Mouse (Mus musculus): Measurements from ENCODE around the gene Fgf3. TPM values are rescaled to one million over a fixed set of nuclear protein-coding genes. Genes with fewer than 3 reads are reported as not detected.
A peak's percentile ranks its signal among the peaks of the same experiment; 100 is the strongest.

Gene Fgf3
- polyA plus RNA-seq, 2 experiments = 0.10 to 0.13 TPM

DNA sequence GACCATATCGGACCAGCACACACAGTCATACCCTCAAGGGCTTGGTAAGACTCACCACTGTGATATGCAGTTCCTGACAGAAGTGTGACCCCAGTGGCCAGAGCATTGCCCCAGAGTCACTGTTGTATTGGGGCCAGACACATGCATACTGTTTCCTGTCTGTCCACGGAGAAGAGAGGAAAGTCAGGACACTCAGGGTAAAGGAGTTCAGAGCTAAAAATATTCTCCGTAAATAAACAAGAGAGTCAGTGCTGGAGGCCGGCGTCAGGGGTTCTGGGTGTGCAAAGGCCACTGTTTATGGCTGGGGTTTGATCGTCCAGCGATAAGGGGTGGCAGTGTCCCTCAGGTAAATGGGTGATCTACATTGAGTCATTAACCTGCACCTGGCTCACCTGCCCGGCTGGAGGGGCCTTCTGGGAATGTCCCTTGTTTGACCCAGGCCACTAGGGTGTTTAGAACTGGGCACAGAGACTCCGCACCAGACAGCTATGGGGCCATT is 41.9 kb upstream of the Fgf3 start:
- Histone ChIP-seq H3K4me2 (ENCODE audit: low read depth) (no peak overlapping the region), H3K4me3 (ENCODE audit: insufficient read depth in 1 of 2, low read depth in 2 of 2, low read length in 2 of 2) (no peak overlapping the region), H3K27ac (no peak overlapping the region), H3K9me3 (ENCODE audit: control insufficient read depth, low read length) (no peaks in the 10 kb centered on the region), H3K9ac (replicated peaks) (no peak overlapping the region), H3K36me3 (replicated peaks; ENCODE audit: control insufficient read depth, insufficient read depth, low read depth) (no peaks in the 10 kb centered on the region), H3K4me1 (replicated peaks; ENCODE audit: control insufficient read depth in 2 of 2, insufficient read depth in 2 of 2, low read length in 1 of 2) (no peaks in the 10 kb centered on the region), H3K27me3 (ENCODE audit: control insufficient read depth, insufficient read depth, low read length) (no peaks in the 10 kb centered on the region)
- WGBS (ENCODE audit: insufficient replicate concordance) = 65% methylated on average over 9 of the region's 9 CpGs
- DNase-seq (ENCODE audit: low read depth in 3 of 3, low spot score in 3 of 3) = no peak
- no peak for ATAC-seq (ENCODE audit: insufficient read depth)
- no peak for TF ChIP-seq CTCF (IDR thresholded peaks at IDR 0.05; ENCODE audit: low read depth)
- no peak for TF ChIP-seq EP300 (IDR thresholded peaks at IDR 0.05; ENCODE audit: low read depth)

DNA sequence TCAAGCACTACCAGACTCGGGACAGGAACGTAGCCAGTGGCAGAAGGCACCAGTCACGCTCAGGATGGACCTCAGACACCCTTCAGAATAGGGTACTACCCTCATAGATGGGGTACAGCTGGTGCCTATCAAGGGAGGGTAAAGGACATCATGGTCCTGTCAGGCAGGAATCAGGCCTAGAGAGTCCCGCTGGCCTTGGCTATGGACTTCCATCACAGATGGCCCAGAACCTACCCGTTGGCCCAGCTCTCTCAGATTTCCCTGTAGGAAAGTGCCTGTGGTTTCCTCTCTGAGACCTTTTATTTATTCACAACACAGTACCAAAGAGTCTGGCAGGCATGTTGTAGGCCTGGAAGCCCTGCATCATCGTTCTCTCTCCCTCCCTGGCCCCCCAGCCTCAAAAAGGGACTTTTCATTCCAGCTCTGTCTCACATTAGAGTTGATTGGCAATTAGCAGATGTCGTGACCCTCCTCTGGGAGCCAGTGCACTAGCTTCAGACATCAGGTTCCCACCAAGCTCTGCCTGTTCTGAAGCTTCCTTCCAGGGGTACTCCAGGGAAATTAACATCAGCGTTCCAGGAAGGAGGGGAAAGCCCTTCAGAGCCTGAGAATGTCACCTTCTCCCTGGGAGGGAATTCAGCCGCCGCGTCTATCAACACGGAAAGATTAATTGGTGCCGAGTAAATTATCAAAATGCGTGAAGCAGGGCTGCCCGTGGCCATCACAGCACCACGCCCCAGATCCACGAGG is 40.7 kb upstream of the Fgf3 start:
- Histone ChIP-seq H3K4me1 (replicated peaks; ENCODE audit: control insufficient read depth in 2 of 2, insufficient read depth in 2 of 2, low read length in 1 of 2) (no peaks in the 10 kb centered on the region), H3K4me3 (ENCODE audit: insufficient read depth in 1 of 2, low read depth in 2 of 2, low read length in 2 of 2) (no peak overlapping the region), H3K27ac (no peak overlapping the region), H3K36me3 (replicated peaks; ENCODE audit: control insufficient read depth, insufficient read depth, low read depth) (no peaks in the 10 kb centered on the region), H3K4me2 (ENCODE audit: low read depth) (no peak overlapping the region), H3K9ac (replicated peaks) (no peak overlapping the region), H3K9me3 (ENCODE audit: control insufficient read depth, low read length) (no peaks in the 10 kb centered on the region), H3K27me3 (ENCODE audit: control insufficient read depth, insufficient read depth, low read length) (no peaks in the 10 kb centered on the region)
- WGBS (ENCODE audit: insufficient replicate concordance) = 65% methylated on average over 17 of the region's 17 CpGs
- DNase-seq (ENCODE audit: low read depth in 3 of 3, low spot score in 3 of 3) (no peak), ATAC-seq (ENCODE audit: insufficient read depth) (no peak)
- TF ChIP-seq CTCF (IDR thresholded peaks at IDR 0.05; ENCODE audit: low read depth) (no peak), EP300 (IDR thresholded peaks at IDR 0.05; ENCODE audit: low read depth) (no peak)

DNA sequence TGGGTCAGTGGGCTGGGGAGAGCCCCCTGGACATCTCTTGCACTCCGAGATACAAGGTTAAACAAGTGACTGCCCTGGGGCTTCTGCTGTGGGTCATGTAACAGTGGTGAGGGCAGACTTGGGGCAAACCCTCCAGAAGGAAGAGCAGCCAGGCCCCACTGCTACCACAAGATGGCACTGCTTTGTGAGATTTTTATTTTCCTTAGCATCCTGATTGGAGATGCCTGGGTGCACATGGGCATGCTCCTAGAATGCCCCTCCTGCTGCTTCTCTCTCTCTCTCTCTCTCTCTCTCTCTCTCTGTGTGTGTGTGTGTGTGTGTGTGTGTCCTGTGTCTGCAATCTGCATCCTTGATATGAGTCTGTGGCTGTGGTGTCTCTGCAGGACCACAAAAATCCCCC is 39.4 kb upstream of the Fgf3 start:
- DNase-seq (ENCODE audit: low read depth in 3 of 3, low spot score in 3 of 3) = no peak
- no peak for TF ChIP-seq EP300 (IDR thresholded peaks at IDR 0.05; ENCODE audit: low read depth)
- peak; percentile 76 for TF ChIP-seq CTCF (IDR thresholded peaks at IDR 0.05; ENCODE audit: low read depth)
- 15% methylated on average over 1 of the region's 1 CpGs for WGBS (ENCODE audit: insufficient replicate concordance)

GRCm38 (mm10) chr7:144807036-144807435 is 30.8 kb upstream of the Fgf3 start:
- peaks cover 12 to 26% of the 10 kb centered on the region in 2 experiments for H3K4me1 ChIP-seq (replicated peaks; ENCODE audit: control insufficient read depth in 2 of 2, insufficient read depth in 2 of 2, low read length in 1 of 2)
- H3K36me3 ChIP-seq (replicated peaks; ENCODE audit: control insufficient read depth, insufficient read depth, low read depth) = no peaks in the 10 kb centered on the region
- no peaks in the 10 kb centered on the region; the same call in 1 of the 2 replicates for H3K27me3 ChIP-seq (ENCODE audit: control insufficient read depth, insufficient read depth, low read length)
- TF ChIP-seq CTCF (IDR thresholded peaks at IDR 0.05; ENCODE audit: low read depth) (no peak), EP300 (IDR thresholded peaks at IDR 0.05; ENCODE audit: low read depth) (no peak)
- no peak overlapping the region for H3K9ac ChIP-seq (replicated peaks)
- no peak overlapping the region for H3K4me2 ChIP-seq (ENCODE audit: low read depth)
- no peak overlapping the region for H3K27ac ChIP-seq
- 49% methylated on average over 6 of the region's 6 CpGs for WGBS (ENCODE audit: insufficient replicate concordance)
- H3K9me3 ChIP-seq (ENCODE audit: control insufficient read depth, low read length) = no peaks in the 10 kb centered on the region
- no peak for ATAC-seq (ENCODE audit: insufficient read depth)
- DNase-seq (ENCODE audit: low read depth in 3 of 3, low spot score in 3 of 3) = no peak
- no peak overlapping the region for H3K4me3 ChIP-seq (ENCODE audit: insufficient read depth in 1 of 2, low read depth in 2 of 2, low read length in 2 of 2)

More for the DNA sequence above, 39.4 kb upstream of the Fgf3 start:
- Histone ChIP-seq H3K4me3 (ENCODE audit: insufficient read depth in 1 of 2, low read depth in 2 of 2, low read length in 2 of 2) (no peak overlapping the region), H3K27me3 (ENCODE audit: control insufficient read depth, insufficient read depth, low read length) (no peaks in the 10 kb centered on the region; the same call in 1 of the 2 replicates), H3K9ac (replicated peaks) (no peak overlapping the region), H3K4me1 (replicated peaks; ENCODE audit: control insufficient read depth in 2 of 2, insufficient read depth in 2 of 2, low read length in 1 of 2) (no peaks in the 10 kb centered on the region), H3K4me2 (ENCODE audit: low read depth) (no peak overlapping the region), H3K9me3 (ENCODE audit: control insufficient read depth, low read length) (no peaks in the 10 kb centered on the region), H3K27ac (no peak overlapping the region), H3K36me3 (replicated peaks; ENCODE audit: control insufficient read depth, insufficient read depth, low read depth) (no peaks in the 10 kb centered on the region)
- no peak for ATAC-seq (ENCODE audit: insufficient read depth)

GRCm38 (mm10) chr7:144807976-144808577 is 29.8 kb upstream of the Fgf3 start:
- DNase-seq (ENCODE audit: low read depth in 3 of 3, low spot score in 3 of 3) = peak; percentile 49 to 66 (median 58)
- Histone ChIP-seq H3K9ac (replicated peaks) (no peak overlapping the region), H3K4me1 (replicated peaks; ENCODE audit: control insufficient read depth in 2 of 2, insufficient read depth in 2 of 2, low read length in 1 of 2) (peaks cover 12 to 29% of the 10 kb centered on the region in 2 experiments), H3K4me2 (ENCODE audit: low read depth) (no peak overlapping the region), H3K27ac (no peak overlapping the region; the same call in 1 of the 2 replicates), H3K27me3 (ENCODE audit: control insufficient read depth, insufficient read depth, low read length) (no peaks in the 10 kb centered on the region), H3K9me3 (ENCODE audit: control insufficient read depth, low read length) (no peaks in the 10 kb centered on the region), H3K4me3 (ENCODE audit: insufficient read depth in 1 of 2, low read depth in 2 of 2, low read length in 2 of 2) (no peak overlapping the region), H3K36me3 (replicated peaks; ENCODE audit: control insufficient read depth, insufficient read depth, low read depth) (no peaks in the 10 kb centered on the region)
- TF ChIP-seq EP300 (IDR thresholded peaks at IDR 0.05; ENCODE audit: low read depth) = peak; percentile 73; the same call in 1 of the 2 replicates
- TF ChIP-seq CTCF (IDR thresholded peaks at IDR 0.05; ENCODE audit: low read depth) = no peak
- WGBS (ENCODE audit: insufficient replicate concordance) = 29% methylated on average over 4 of the region's 4 CpGs
- peak; percentile 84 for ATAC-seq (ENCODE audit: insufficient read depth)
